Mouse (Mus musculus): ENCODE results near the gene March6. TPM values are rescaled to one million over a fixed set of nuclear protein-coding genes. Genes with fewer than 3 reads are reported as not detected.

The March6 gene
- polyA plus RNA-seq, 1 experiment from 2014 or later, result 61.4 TPM

GRCm38 (mm10) chr15:31433768-31434167 is 97.1 kb downstream of the March6 start:
- H3K36me3 ChIP-seq, result no peaks in the 10 kb centered on the region
- H3K27me3 ChIP-seq (replicated peaks), result no peaks in the 10 kb centered on the region
- no peak overlapping the region for H3K4me2 ChIP-seq (replicated peaks)
- H3K4me1 ChIP-seq, result no peaks in the 10 kb centered on the region
- no peak for ATAC-seq (ENCODE audit: low FRiP score, low read depth)
- no peaks in the 10 kb centered on the region for H3K9me3 ChIP-seq
- H3K27ac ChIP-seq, result no peak overlapping the region
- 84% methylated on average over 7 of the region's 7 CpGs for WGBS
- H3K9ac ChIP-seq, result no peak overlapping the region
- H3K4me3 ChIP-seq, result no peak overlapping the region

DNA sequence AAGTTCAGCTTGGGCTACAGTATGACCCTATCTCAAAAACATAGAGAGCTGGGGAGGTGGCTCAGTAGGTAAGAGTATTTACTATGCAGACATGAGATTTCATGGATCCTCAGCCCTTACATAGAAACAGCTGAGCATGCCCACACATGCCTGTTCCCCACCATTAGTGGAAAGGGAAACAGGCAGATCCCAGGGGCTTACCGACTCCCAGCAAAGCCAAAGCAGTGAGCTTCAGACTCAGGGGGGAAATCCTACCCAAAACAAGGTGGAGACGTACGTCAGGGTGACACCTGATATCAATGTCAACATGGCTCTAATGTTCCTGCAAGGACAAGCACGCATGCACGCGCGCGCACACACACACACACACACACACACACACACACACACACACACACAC is 99.0 kb downstream of the March6 start:
- Histone ChIP-seq H3K9ac (no peak overlapping the region), H3K36me3 (no peaks in the 10 kb centered on the region), H3K4me1 (no peaks in the 10 kb centered on the region), H3K27me3 (replicated peaks) (no peaks in the 10 kb centered on the region), H3K9me3 (no peaks in the 10 kb centered on the region), H3K4me2 (replicated peaks) (no peak overlapping the region), H3K27ac (no peak overlapping the region), H3K4me3 (no peak overlapping the region)
- no peak for ATAC-seq (ENCODE audit: low FRiP score, low read depth)
- WGBS, result 88% methylated on average over 8 of the region's 8 CpGs

DNA sequence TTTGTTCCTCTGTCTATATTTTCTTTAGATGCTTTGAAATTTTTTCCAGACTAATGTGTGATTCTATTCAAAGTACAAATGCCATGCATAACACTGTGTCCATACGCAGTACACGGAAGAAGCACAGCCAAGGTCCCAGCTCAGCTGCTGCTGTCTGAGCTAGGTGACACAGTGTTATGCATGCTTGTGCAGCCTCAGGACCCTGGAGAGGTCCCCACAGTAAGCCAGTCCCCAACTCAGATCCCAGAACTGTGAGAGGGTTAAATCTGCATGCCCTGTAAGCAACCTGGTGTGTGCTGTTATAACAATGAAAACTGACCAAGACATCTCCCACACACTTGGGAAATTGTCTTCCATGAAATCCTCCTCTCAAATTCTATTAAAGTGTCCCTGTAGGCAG is 100.8 kb downstream of the March6 start:
- H3K36me3 ChIP-seq, result no peaks in the 10 kb centered on the region
- H3K9ac ChIP-seq, result no peak overlapping the region
- no peak overlapping the region for H3K4me3 ChIP-seq
- 80% methylated on average over 2 of the region's 2 CpGs for WGBS
- no peak overlapping the region for H3K4me2 ChIP-seq (replicated peaks)
- H3K9me3 ChIP-seq, result no peaks in the 10 kb centered on the region
- no peak for ATAC-seq (ENCODE audit: low FRiP score, low read depth)
- H3K27me3 ChIP-seq (replicated peaks), result no peaks in the 10 kb centered on the region
- no peak overlapping the region for H3K27ac ChIP-seq
- peaks cover 11% of the 10 kb centered on the region for H3K4me1 ChIP-seq

DNA sequence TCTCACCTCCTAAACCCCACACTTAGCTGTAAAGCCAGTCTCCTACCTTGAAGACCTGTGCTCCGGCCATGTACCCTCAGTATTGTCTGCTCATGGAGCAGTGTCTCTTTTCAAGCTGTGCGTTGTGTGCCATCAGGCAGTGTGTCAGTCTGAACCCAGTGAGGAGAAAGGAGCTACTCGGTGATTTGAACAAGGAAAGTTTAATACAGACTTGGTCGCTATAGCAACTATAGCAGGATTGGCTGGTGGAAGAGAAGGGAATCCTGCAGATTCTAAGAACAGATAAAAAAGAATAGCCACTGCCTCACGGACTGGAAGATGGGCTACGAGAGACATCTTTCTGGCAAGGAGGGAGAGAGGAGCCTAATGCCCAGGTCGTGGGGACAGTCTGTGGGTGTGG is 101.4 kb downstream of the March6 start:
- Histone ChIP-seq H3K9me3 (no peaks in the 10 kb centered on the region), H3K27me3 (replicated peaks) (no peaks in the 10 kb centered on the region), H3K4me3 (no peak overlapping the region), H3K9ac (no peak overlapping the region), H3K36me3 (no peaks in the 10 kb centered on the region), H3K27ac (no peak overlapping the region), H3K4me2 (replicated peaks) (no peak overlapping the region), H3K4me1 (peaks cover 11% of the 10 kb centered on the region)
- no peak for ATAC-seq (ENCODE audit: low FRiP score, low read depth)
- WGBS, result 72% methylated on average over 7 of the region's 7 CpGs

- Histone ChIP-seq H3K4me2 (replicated peaks) (no peak overlapping the region), H3K4me3 (no peak overlapping the region)
- 76% methylated on average over 12 of the region's 12 CpGs for WGBS
Measured at GRCm38 (mm10) chr15:31428571-31428970, 102.3 kb downstream of the March6 start.

GRCm38 (mm10) chr15:31427390-31427789 is 103.5 kb downstream of the March6 start:
- H3K27ac ChIP-seq, result no peak overlapping the region
- no peaks in the 10 kb centered on the region for H3K27me3 ChIP-seq (replicated peaks)
- no peak overlapping the region for H3K9ac ChIP-seq
- 58% methylated on average over 3 of the region's 3 CpGs for WGBS
- ATAC-seq (ENCODE audit: low FRiP score, low read depth), result no peak
- H3K4me1 ChIP-seq, result peaks cover 11% of the 10 kb centered on the region
- H3K4me3 ChIP-seq, result no peak overlapping the region
- no peaks in the 10 kb centered on the region for H3K9me3 ChIP-seq
- H3K36me3 ChIP-seq, result no peaks in the 10 kb centered on the region
- no peak overlapping the region for H3K4me2 ChIP-seq (replicated peaks)

More at GRCm38 (mm10) chr15:31428571-31428970, 102.3 kb downstream of the March6 start:
- no peak overlapping the region for H3K27ac ChIP-seq
- no peak for ATAC-seq (ENCODE audit: low FRiP score, low read depth)
- no peak overlapping the region for H3K9ac ChIP-seq
- H3K27me3 ChIP-seq (replicated peaks), result no peaks in the 10 kb centered on the region
- H3K36me3 ChIP-seq, result no peaks in the 10 kb centered on the region
- no peaks in the 10 kb centered on the region for H3K9me3 ChIP-seq
- H3K4me1 ChIP-seq, result peaks cover 11% of the 10 kb centered on the region

- no peak overlapping the region for H3K27ac ChIP-seq
- H3K36me3 ChIP-seq, result no peaks in the 10 kb centered on the region
- H3K4me2 ChIP-seq (replicated peaks), result 0 out of 2 replicates have a peak overlapping the region, but pooled peaks have one; percentile 3
- no peaks in the 10 kb centered on the region for H3K27me3 ChIP-seq (replicated peaks)
- WGBS, result 43% methylated on average over 8 of the region's 8 CpGs
- ATAC-seq (ENCODE audit: low FRiP score, low read depth), result peak; percentile 63
- H3K4me1 ChIP-seq, result peaks cover 11% of the 10 kb centered on the region
- H3K9me3 ChIP-seq, result no peaks in the 10 kb centered on the region
- no peak overlapping the region for H3K4me3 ChIP-seq
- H3K9ac ChIP-seq, result no peak overlapping the region
Measured at GRCm38 (mm10) chr15:31426066-31426706, 104.7 kb downstream of the March6 start.

GRCm38 (mm10) chr15:31422649-31423369 is 108.0 kb downstream of the March6 start:
- 65% methylated on average over 7 of the region's 7 CpGs for WGBS
- Histone ChIP-seq H3K4me3 (no peak overlapping the region), H3K27ac (no peak overlapping the region), H3K9me3 (no peaks in the 10 kb centered on the region), H3K9ac (no peak overlapping the region), H3K27me3 (replicated peaks) (no peaks in the 10 kb centered on the region), H3K36me3 (no peaks in the 10 kb centered on the region), H3K4me1 (peaks cover 11% of the 10 kb centered on the region), H3K4me2 (replicated peaks) (no peak overlapping the region)
- ATAC-seq (ENCODE audit: low FRiP score, low read depth), result no peak

- Histone ChIP-seq H3K36me3 (no peaks in the 10 kb centered on the region), H3K4me2 (replicated peaks) (no peak overlapping the region), H3K4me3 (no peak overlapping the region), H3K27me3 (replicated peaks) (no peaks in the 10 kb centered on the region), H3K4me1 (no peaks in the 10 kb centered on the region), H3K9ac (no peak overlapping the region), H3K9me3 (no peaks in the 10 kb centered on the region), H3K27ac (no peak overlapping the region)
- ATAC-seq (ENCODE audit: low FRiP score, low read depth), result no peak
- WGBS, result 41% methylated on average over 9 of the region's 9 CpGs
Measured at GRCm38 (mm10) chr15:31419037-31419436, 111.8 kb downstream of the March6 start.

DNA sequence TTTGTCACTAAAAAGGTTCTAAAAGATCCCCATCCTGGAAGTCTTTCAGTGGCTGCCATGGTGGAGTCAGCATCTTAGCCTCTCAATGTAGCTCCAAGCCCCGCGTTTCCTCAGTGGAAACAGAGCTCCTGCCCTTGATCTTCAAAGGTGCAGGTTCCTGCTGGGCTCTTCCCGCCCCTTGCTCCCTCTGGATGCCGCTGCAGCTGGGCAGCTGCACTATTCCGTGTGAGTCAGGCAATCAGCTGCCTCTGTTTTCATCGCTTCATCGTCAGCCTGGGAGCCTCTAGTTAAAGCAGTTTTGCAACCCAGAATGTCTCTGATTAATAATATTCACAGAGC is 112.2 kb downstream of the March6 start:
- no peak overlapping the region for H3K4me3 ChIP-seq
- H3K9me3 ChIP-seq, result no peaks in the 10 kb centered on the region
- no peak for ATAC-seq (ENCODE audit: low FRiP score, low read depth)
- H3K36me3 ChIP-seq, result no peaks in the 10 kb centered on the region
- no peaks in the 10 kb centered on the region for H3K4me1 ChIP-seq
- H3K27ac ChIP-seq, result no peak overlapping the region
- no peak overlapping the region for H3K9ac ChIP-seq
- WGBS, result 14% methylated on average over 7 of the region's 7 CpGs
- H3K27me3 ChIP-seq (replicated peaks), result no peaks in the 10 kb centered on the region
- H3K4me2 ChIP-seq (replicated peaks), result no peak overlapping the region

DNA sequence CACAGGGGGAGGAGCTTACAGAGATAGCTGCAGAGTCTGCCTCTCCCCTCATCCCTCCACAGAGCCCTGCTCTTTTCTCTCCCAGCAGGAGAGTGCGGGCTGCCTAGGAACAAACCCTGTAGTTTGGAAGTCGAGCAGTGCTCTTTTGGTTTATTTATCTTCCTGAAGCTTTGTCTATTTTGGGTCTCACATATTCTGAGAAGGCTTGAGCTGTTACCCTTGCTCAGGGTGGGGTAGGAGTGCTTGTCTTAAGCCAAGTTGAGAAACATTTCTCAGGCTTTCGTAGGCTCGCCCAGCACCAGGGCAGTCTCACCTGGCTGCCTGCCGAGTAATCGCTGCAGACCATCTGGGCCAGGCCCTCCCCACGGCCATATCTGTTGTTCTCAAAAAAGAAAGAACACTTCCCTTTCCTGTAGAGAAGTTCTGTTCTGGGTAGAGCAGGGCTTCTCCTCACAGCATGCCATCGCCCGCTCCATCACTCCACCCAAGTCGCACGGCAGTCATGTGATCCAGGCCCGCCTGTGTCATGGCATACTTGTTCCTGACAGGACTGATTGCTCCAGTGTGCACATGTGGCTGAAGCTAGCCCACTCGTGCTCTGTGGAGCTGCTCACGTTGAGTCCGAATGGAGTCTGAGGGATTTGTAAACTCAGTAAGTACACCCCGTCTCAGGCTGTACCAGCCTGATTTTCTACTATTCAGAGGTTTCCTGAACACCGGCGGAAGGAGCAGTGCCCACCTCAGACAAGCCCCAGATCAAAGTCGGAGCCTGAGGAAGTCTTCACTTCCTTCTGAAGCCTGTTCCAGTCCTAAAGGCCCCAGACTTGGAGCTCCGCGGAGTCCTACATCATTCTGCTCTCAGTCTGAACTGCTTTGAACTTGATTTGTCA is 112.8 kb downstream of the March6 start:
- Histone ChIP-seq H3K27ac (no peak overlapping the region), H3K9ac (no peak overlapping the region)
- whole genome bisulfite sequencing, result 56% methylated on average over 21 of the region's 21 CpGs

DNA sequence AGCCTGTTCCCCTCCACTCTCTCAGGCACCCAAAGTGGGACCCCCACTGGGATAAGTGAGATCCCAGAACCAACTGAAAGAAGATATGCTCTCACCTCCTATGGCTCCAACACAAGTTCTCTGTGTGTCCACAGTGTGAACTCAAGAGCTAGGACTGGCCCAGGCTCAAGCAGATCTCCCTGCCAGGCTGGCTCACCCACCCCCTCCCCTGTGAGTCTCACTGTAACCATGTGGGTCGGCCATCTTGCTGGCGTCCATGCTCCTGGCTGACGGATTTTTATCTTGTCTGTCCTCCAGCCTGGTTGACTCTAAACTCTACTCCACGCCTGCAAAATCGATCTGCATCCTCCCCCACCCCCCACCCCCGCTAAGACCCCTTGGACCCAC is 113.5 kb downstream of the March6 start:
- Histone ChIP-seq H3K4me2 (replicated peaks) (no peak overlapping the region), H3K27ac (no peak overlapping the region), H3K9ac (no peak overlapping the region), H3K4me3 (no peak overlapping the region), H3K27me3 (replicated peaks) (no peaks in the 10 kb centered on the region), H3K4me1 (no peaks in the 10 kb centered on the region), H3K9me3 (no peaks in the 10 kb centered on the region), H3K36me3 (no peaks in the 10 kb centered on the region)
- ATAC-seq (ENCODE audit: low FRiP score, low read depth), result no peak
- WGBS, result 78% methylated on average over 6 of the region's 6 CpGs

More for the DNA sequence above, 112.8 kb downstream of the March6 start:
- ATAC-seq (ENCODE audit: low FRiP score, low read depth), result 0 out of 2 replicates have a peak, but pooled peaks have one; percentile 17
- Histone ChIP-seq H3K4me3 (no peak overlapping the region), H3K4me2 (replicated peaks) (0 out of 2 replicates have a peak overlapping the region, but pooled peaks have one; percentile 2), H3K4me1 (no peaks in the 10 kb centered on the region), H3K27me3 (replicated peaks) (no peaks in the 10 kb centered on the region), H3K9me3 (no peaks in the 10 kb centered on the region), H3K36me3 (no peaks in the 10 kb centered on the region)
